ENCODE assay signal across 8 mouse cellular contexts in the genomic region with DNA sequence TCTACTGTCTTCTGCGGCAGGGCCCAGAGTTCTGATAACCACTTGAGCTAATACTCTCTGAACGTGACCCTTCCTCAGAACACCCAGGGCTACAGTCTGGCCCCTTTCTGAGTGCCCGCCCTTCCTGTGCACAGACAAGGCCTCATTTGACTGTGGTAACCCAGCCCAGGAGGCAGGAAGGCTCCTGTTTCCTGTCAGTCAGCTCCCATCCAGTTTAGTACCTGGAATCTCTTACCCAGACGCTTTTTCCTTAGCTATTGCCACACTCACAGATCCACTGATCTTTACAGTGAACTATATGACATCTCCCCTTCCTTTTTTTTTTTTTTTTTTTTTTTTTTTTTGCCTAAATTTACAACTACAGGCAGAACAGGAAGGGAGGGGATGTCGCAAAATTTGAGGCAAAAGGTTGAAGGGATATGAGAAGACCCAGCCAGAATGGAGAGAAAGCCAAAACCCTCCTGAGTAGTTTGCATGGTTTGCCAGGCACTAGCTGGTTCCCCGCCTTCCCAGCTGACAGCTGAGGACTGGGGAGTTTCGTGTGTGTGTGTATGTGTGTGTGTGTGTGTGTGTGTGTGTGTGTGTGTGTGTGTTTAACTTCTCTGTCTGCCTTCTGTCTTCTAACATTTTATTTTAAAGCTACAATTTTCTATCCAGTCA.
DNase-seq lines count a peak whose midpoint lies in the region.

No protein-coding gene starts in this region.

- H3K36me3 ChIP-seq in macrophage (ENCODE audit: inconsistent target) = no peaks in the 10 kb centered on the region

- DNase-seq in adrenal gland, adult 2 months = peak; percentile 41
- DNase-seq in adrenal gland, postnatal 10 days = no peak
- DNase-seq in 416B (ENCODE audit: low read depth) = peak; percentile 63
- peak; percentile 59 to 83 for DNase-seq in heart, adult 9 months (ENCODE audit: low spot score in 2 of 2)
- peak; percentile 57 for DNase-seq in kidney, postnatal 10 days
- DNase-seq in urinary bladder, postnatal 10 days (ENCODE audit: low spot score) = no peak
- no peak for DNase-seq in layer of hippocampus, adult 18-20 months (ENCODE audit: low spot score in 2 of 2)

- WGBS in macrophage (ENCODE audit: missing documents) = 30% methylated on average over 4 of the region's 7 CpGs

- H3K4me3 ChIP-seq in macrophage (ENCODE audit: inconsistent target) = no peak overlapping the region

- no peaks in the 10 kb centered on the region for H3K79me2 ChIP-seq in macrophage (ENCODE audit: inconsistent target)

- peak overlapping the region; percentile 15; the same call in 1 of the 2 replicates for H3K27ac ChIP-seq in macrophage

Comparison
In these comparisons a context has a peak if more than half of its experiments do, and no peak if none do; other contexts are left out.
1. DNase-seq: peak in adrenal gland, adult 2 months (single experiment), 416B (single experiment), heart, adult 9 months (2 of 2) and kidney, postnatal 10 days (single experiment); none in adrenal gland, postnatal 10 days (single experiment), urinary bladder, postnatal 10 days (single experiment) and layer of hippocampus, adult 18-20 months (0 of 2).